Mouse (Mus musculus): ENCODE data around the gene Wdr3. TPM values are rescaled to one million over a fixed set of nuclear protein-coding genes. Genes with fewer than 3 reads are reported as not detected.

The Wdr3 gene
- polyA plus RNA-seq, 1 experiment from 2014 or later = 31.0 TPM

Other genes with a start within 250 kb of the Wdr3 start
- 49.2 and 49.7 TPM in 2 replicates for gene Gdap2, start within 50 bp of the Wdr3 start, polyA plus RNA-seq (2014; fragmentation: Nextera tagmentation; extraction: Ambion mirVana)

All from neural tube, embryonic 14.5 days (tissue).